Mouse (Mus musculus): ENCODE results near the gene Sbds. TPM values are rescaled to one million over a fixed set of nuclear protein-coding genes. Genes with fewer than 3 reads are reported as not detected.

Sbds gene
- polyA plus RNA-seq (2012; rRNA removed; ENCODE audit: low replicate concordance) = 19.1 and 39.9 TPM in 2 replicates

DNA sequence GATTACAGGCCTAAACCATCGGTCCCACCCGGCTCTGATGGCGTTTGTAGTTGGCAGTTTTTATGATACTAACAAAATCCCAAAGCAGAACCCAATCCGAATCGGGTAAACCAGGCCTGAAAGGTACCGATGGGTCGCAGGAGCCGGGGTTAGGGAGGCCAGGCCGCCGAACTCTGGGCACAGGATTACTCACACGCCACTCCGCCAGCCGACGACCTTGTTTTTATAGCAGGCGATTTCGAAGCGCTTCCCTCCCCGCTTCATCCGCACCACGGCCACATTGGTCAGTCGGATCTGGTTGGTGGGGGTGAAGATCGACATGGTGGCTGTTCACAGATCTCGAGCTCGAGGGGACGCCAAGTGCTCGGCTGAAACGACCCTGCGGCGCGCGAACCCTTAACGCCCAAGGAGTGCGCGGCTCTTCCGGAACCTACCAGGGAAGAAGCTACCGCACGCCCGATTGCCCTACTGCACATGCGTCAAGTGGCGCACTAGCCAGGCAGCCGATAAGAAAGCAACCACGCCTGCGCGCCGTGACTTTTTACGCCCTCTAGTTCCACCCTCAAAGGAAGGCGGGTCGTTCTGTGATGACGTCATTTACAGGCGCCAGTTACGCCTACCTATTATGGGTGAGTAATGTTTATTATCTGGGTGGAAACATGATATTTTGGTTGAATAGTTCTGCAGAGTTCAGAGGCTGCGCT, at the start of gene Sbds, which contains the start of gene Tyw1:
Gene Sbds (minus strand): TSS at position 514 of the 704 bp plus-strand sequence.
Gene Tyw1 (plus strand): TSS at position 603 of the 704 bp plus-strand sequence.

DNA sequence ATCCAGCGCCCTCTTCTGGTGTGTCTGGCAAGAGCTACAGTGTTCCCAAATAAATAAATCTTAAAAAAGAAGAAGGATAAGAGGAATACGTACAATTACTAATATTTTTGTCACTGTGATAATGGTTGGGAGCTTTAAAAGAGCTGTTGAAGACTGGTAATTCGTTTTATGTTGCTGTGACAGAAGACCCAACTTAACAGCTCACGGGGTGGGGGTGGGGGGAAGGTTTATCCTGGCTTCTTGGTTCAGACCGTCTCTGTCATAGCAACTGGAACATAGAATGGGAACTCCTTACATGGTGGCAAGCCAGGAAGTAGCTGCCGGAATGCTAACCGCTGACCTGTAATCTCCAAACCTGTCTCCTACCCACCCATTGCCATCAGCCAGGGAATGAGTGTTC, 38.5 kb downstream of the Sbds start, which contains the start of gene Tmem248:
Gene Tmem248 (plus strand): TSS at position 301 of the 400 bp plus-strand sequence.

Other genes with a start within 250 kb of the Sbds start
- gene Asl, start 226.3 kb downstream of the Sbds start, polyA plus RNA-seq (2012; rRNA removed; ENCODE audit: low replicate concordance) = 26.2 and 43.8 TPM in 2 replicates
- gene Crcp, start 226.2 kb downstream of the Sbds start, polyA plus RNA-seq (2012; rRNA removed; ENCODE audit: low replicate concordance) = 3.9 and 4.3 TPM in 2 replicates
- gene Tpst1, start 182.2 kb downstream of the Sbds start, polyA plus RNA-seq (2012; rRNA removed; ENCODE audit: low replicate concordance) = 6.3 and 7.4 TPM in 2 replicates
- 1.5 and 3.0 TPM in 2 replicates for gene Kctd7, start 110.7 kb downstream of the Sbds start, polyA plus RNA-seq (2012; rRNA removed; ENCODE audit: low replicate concordance)
- 8.2 and 15.3 TPM in 2 replicates for gene Rabgef1, start 83.7 kb downstream of the Sbds start, polyA plus RNA-seq (2012; rRNA removed; ENCODE audit: low replicate concordance)
- 24.5 and 27.0 TPM in 2 replicates for gene Tmem248, start 38.4 kb downstream of the Sbds start, polyA plus RNA-seq (2012; rRNA removed; ENCODE audit: low replicate concordance)
- 4.0 and 7.3 TPM in 2 replicates for gene Tyw1, start 89 bp upstream of the Sbds start, polyA plus RNA-seq (2012; rRNA removed; ENCODE audit: low replicate concordance)
- gene Caln1, start 113.9 kb upstream of the Sbds start, polyA plus RNA-seq (2012; rRNA removed; ENCODE audit: low replicate concordance) = 0.04 and 0.07 TPM in 2 replicates
- not detected in 2 replicates for gene A330070K13Rik, start 129.1 kb upstream of the Sbds start, polyA plus RNA-seq (2012; rRNA removed; ENCODE audit: low replicate concordance)

All from duodenum, adult 2 months (tissue).